Mouse (Mus musculus): ENCODE measurements around the gene Gdpd5. TPM values are rescaled to one million over a fixed set of nuclear protein-coding genes. Genes with fewer than 3 reads are reported as not detected.

Gdpd5 gene
- polyA plus RNA-seq, 1 experiment from 2014 or later, result 2.1 TPM

DNA sequence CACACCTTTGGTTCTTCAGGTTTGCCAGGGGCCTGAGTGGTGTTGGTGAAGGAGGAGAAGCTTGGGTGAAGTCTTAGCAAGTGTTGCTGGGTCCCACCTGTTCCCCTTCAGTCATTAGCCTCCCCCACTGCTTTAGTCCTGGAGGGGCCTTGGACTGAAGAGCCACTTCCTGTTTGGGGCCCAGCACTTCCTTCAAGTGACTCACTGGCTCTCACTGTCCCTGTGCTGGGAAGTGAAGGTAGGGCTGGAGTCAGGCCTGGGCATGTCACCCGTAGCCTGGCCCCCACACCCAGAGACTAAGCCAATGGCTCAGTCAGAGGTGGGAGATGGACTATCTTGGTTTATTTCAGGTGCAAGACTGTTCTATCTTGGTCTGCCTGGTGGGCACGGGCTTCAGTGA lies 26.4 kb downstream of the Gdpd5 start:
- Histone ChIP-seq H3K4me3 (replicated peaks) (no peak overlapping the region), H3K27me3 (no peaks in the 10 kb centered on the region), H3K36me3 (replicated peaks) (no peaks in the 10 kb centered on the region), H3K4me1 (replicated peaks) (peaks cover 15% of the 10 kb centered on the region), H3K4me2 (no peak overlapping the region), H3K9ac (no peak overlapping the region), H3K27ac (replicated peaks) (no peak overlapping the region), H3K9me3 (replicated peaks) (no peaks in the 10 kb centered on the region)
- WGBS (ENCODE audit: insufficient replicate concordance), result 27% methylated on average over 2 of the region's 2 CpGs
- no peak for ATAC-seq (ENCODE audit: insufficient read depth)

DNA sequence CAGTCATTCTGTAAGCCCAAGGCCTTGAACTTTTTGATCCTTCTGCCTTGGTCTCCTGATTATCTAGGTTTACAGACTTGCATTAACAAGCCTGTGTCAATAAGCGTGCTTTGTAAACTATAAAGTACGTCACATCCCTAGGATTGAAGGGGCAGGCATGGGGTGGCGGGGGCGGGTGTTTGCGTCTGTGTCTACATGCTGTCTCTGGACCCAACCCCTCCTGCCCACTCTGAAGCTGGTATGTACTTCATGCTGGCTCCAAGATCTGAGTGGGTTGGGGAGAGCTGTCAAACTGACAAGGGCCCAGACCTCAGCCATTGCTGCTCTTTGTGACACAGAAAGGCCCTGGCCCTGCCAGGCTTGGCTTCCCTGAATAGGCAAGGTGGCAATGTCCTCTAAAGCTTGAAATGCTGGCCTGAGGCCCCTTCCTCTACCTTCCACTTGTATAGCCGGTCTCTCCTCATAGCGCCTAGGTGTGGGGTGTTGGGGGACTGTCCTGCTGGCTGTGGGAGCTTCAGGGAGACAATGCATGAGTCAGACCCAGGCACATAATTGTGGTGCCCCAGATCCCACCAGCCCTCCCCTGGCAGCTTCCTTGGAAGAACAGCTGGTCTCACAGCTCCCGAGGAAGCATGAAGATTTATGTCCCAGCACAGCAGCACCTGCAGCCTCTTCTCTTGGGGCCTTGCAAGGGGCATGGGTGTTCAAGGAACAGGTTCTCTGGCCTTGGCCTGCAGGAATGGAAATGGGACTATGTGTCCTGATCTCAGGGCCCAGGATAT lies 28.4 kb downstream of the Gdpd5 start:
- H3K27me3 ChIP-seq, result no peaks in the 10 kb centered on the region
- H3K27ac ChIP-seq (replicated peaks), result no peak overlapping the region
- peaks cover 15% of the 10 kb centered on the region for H3K4me1 ChIP-seq (replicated peaks)
- H3K4me3 ChIP-seq (replicated peaks), result no peak overlapping the region
- H3K9ac ChIP-seq, result no peak overlapping the region
- H3K9me3 ChIP-seq (replicated peaks), result no peaks in the 10 kb centered on the region
- WGBS (ENCODE audit: insufficient replicate concordance), result 63% methylated on average over 8 of the region's 8 CpGs
- ATAC-seq (ENCODE audit: insufficient read depth), result no peak
- no peaks in the 10 kb centered on the region for H3K36me3 ChIP-seq (replicated peaks)
- H3K4me2 ChIP-seq, result no peak overlapping the region

DNA sequence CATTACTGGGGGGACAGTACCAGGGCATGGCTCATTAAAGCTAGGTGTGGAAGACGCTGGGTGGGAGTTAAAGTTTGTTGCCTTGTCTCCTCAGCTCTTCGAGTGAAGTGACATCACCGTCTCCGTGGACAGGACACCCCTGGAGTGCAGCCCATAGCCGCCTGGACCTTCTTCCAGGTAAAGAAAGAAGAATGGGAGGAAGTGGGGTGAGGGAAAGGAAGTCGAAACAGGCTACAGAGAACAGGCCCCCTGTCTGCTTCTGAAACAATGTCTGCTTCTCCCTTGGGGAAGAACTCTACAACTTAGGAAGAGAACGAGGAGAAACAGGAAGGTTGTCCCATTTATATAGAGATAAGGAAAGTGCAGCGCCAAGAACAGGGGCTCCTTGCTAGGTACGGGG lies 29.1 kb downstream of the Gdpd5 start:
- Histone ChIP-seq H3K4me2 (no peak overlapping the region), H3K27me3 (no peaks in the 10 kb centered on the region), H3K9ac (no peak overlapping the region), H3K27ac (replicated peaks) (no peak overlapping the region), H3K4me1 (replicated peaks) (peaks cover 15% of the 10 kb centered on the region), H3K36me3 (replicated peaks) (no peaks in the 10 kb centered on the region), H3K9me3 (replicated peaks) (no peaks in the 10 kb centered on the region), H3K4me3 (replicated peaks) (no peak overlapping the region)
- ATAC-seq (ENCODE audit: insufficient read depth), result no peak
- 37% methylated on average over 9 of the region's 9 CpGs for WGBS (ENCODE audit: insufficient replicate concordance)

DNA sequence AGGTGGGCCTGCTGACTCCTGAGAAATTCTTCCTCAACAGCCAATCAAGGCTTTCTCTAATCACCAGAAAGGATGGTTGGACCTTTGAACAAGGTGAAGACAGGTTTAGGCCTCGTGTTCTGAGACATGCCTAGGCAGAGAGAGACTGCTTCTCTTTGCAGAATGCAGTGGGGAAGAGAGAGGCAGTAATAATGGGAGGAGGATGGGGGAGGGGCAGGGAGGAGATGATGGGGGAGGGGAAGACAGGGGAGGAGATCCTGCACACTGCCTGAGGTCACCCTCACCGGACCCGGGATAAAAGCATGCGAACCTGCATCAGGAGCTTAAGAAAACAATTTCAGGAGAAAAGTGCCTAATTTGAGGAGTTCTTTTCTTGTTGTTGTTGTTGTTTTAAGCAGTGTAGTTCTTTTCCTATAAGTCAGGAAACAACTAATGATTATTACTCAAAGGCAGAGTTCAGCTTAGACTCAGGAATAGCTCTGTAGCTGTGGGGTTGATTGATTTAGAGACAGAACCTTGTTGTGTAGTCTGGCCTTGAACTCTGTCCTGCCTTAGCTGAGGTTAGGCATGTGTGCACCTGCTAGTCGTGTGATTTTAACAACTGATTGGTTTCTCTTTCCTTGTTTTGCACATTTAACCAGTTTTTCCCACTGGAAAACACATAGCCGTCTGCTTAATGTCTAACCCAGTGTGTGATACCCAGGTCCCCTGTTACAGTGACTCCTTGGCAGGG lies 30.0 kb downstream of the Gdpd5 start:
- no peak overlapping the region for H3K27ac ChIP-seq (replicated peaks)
- no peak overlapping the region for H3K9ac ChIP-seq
- no peaks in the 10 kb centered on the region for H3K9me3 ChIP-seq (replicated peaks)
- no peaks in the 10 kb centered on the region for H3K27me3 ChIP-seq
- H3K4me2 ChIP-seq, result no peak overlapping the region
- no peak for ATAC-seq (ENCODE audit: insufficient read depth)
- H3K4me3 ChIP-seq (replicated peaks), result no peak overlapping the region
- peaks cover 15% of the 10 kb centered on the region for H3K4me1 ChIP-seq (replicated peaks)
- WGBS (ENCODE audit: insufficient replicate concordance), result 40% methylated on average over 6 of the region's 6 CpGs
- H3K36me3 ChIP-seq (replicated peaks), result no peaks in the 10 kb centered on the region

DNA sequence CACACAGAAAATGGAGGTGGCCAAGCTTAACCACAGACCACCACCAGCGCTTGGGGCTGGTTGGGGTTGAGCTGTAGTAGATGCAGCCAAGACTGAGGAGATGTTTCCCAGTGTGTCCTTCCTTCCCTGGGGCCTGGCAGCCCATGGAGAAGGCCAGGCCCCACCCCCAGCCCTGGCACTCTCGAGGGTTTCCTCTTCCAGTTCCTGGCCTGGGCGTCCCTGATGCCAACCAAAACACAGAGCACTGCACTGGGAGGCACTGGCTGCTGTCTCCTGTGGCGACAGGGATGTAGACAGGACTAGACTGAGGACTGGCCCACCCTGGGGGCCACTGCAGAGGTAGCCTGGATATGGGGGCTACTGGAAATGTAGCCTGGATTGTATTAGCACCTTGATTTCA lies 33.8 kb downstream of the Gdpd5 start:
- H3K27me3 ChIP-seq, result no peaks in the 10 kb centered on the region
- H3K4me1 ChIP-seq (replicated peaks), result no peaks in the 10 kb centered on the region
- no peaks in the 10 kb centered on the region for H3K9me3 ChIP-seq (replicated peaks)
- H3K4me2 ChIP-seq, result no peak overlapping the region
- H3K27ac ChIP-seq (replicated peaks), result no peak overlapping the region
- H3K9ac ChIP-seq, result no peak overlapping the region
- H3K36me3 ChIP-seq (replicated peaks), result no peaks in the 10 kb centered on the region
- ATAC-seq (ENCODE audit: insufficient read depth), result no peak
- 33% methylated on average over 4 of the region's 4 CpGs for WGBS (ENCODE audit: insufficient replicate concordance)
- H3K4me3 ChIP-seq (replicated peaks), result no peak overlapping the region

DNA sequence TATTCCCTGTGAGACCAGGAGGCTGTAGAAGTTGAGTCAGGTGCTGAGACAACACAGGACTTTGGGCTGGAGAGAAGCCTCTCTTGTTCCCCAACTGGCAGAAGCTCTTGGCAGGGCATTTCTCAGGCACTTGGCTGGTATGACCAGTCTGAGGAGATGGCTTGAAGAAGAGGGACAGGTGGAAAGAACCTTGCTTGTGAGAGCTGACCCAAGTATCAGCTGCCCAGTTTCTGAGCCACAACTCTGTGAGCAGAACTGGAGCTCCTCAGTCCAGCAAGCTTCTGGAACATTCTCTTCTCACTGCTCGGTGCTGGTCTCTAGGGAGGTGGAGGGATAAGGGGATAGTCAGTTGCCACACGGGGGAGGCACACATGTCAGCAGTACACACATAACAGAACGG lies 38.1 kb downstream of the Gdpd5 start:
- no peak for ATAC-seq (ENCODE audit: insufficient read depth)
- Histone ChIP-seq H3K9ac (no peak overlapping the region), H3K27ac (replicated peaks) (no peak overlapping the region), H3K4me1 (replicated peaks) (peaks cover 9% of the 10 kb centered on the region; the same call in 1 of the 2 replicates), H3K36me3 (replicated peaks) (no peaks in the 10 kb centered on the region), H3K9me3 (replicated peaks) (no peaks in the 10 kb centered on the region), H3K4me3 (replicated peaks) (no peak overlapping the region), H3K27me3 (no peaks in the 10 kb centered on the region), H3K4me2 (no peak overlapping the region)
- 40% methylated on average over 3 of the region's 3 CpGs for WGBS (ENCODE audit: insufficient replicate concordance)

DNA sequence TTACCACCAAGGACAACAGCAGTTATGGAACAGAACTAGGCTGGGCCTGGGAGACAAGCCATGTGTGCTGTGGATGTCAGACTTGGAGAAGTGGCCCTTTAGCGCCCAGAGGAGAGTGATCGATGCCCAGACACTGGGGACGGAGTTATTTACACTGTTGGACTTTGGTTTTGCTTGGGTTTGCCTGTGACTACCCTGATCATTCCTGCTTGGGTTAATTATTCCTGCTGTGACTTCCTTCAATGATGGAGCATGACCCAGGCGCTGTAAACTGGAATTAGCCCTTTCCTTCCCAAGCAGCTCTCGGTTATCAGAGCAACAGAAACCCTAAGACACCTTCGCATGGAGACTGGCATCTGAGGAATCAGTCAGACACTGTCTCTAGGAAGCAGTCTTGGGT lies 39.8 kb downstream of the Gdpd5 start:
- H3K27ac ChIP-seq (replicated peaks), result no peak overlapping the region
- WGBS (ENCODE audit: insufficient replicate concordance), result 50% methylated on average over 6 of the region's 6 CpGs
- H3K36me3 ChIP-seq (replicated peaks), result no peaks in the 10 kb centered on the region
- ATAC-seq (ENCODE audit: insufficient read depth), result no peak
- no peak overlapping the region for H3K9ac ChIP-seq
- H3K27me3 ChIP-seq, result no peaks in the 10 kb centered on the region
- no peak overlapping the region for H3K4me2 ChIP-seq
- H3K4me1 ChIP-seq (replicated peaks), result peaks cover 9% of the 10 kb centered on the region; the same call in 1 of the 2 replicates
- H3K4me3 ChIP-seq (replicated peaks), result no peak overlapping the region
- H3K9me3 ChIP-seq (replicated peaks), result no peaks in the 10 kb centered on the region

DNA sequence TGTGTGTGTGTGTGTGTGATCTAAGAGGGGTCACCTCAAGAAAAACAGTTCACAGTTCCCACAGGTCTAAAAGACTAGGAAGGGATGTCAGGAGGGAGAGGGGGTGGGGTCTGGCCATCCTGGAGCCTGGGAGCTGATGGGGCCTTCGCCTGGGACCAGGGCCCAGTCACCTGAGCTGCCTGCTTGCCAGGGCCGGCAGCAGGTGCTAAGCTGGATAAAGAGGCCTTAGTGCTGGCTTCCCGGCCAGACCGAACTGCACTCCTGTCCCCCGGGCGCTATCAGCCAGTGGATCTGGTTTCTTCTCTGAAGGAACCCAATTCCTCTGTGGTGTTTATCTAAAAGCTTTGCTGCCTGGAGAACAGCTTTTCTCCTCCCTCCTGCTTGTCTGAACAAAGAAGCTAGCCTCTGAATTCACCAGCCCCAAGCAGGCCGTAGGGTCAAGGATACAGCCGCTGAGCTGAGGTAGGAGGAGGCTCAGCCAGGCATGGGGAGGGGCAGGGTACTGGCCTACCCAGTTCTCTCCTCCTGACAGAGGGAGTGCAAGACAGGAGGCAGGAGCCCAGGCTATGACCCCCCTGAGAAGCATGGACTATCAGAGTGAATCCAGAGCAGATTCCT lies 43.4 kb downstream of the Gdpd5 start:
- peaks cover 9% of the 10 kb centered on the region; the same call in 1 of the 2 replicates for H3K4me1 ChIP-seq (replicated peaks)
- H3K9me3 ChIP-seq (replicated peaks), result no peaks in the 10 kb centered on the region
- ATAC-seq (ENCODE audit: insufficient read depth), result no peak
- H3K4me2 ChIP-seq, result no peak overlapping the region
- no peak overlapping the region for H3K4me3 ChIP-seq (replicated peaks)
- no peak overlapping the region for H3K27ac ChIP-seq (replicated peaks)
- 50% methylated on average over 8 of the region's 8 CpGs for WGBS (ENCODE audit: insufficient replicate concordance)
- no peaks in the 10 kb centered on the region for H3K36me3 ChIP-seq (replicated peaks)
- H3K9ac ChIP-seq, result no peak overlapping the region
- H3K27me3 ChIP-seq, result no peaks in the 10 kb centered on the region

DNA sequence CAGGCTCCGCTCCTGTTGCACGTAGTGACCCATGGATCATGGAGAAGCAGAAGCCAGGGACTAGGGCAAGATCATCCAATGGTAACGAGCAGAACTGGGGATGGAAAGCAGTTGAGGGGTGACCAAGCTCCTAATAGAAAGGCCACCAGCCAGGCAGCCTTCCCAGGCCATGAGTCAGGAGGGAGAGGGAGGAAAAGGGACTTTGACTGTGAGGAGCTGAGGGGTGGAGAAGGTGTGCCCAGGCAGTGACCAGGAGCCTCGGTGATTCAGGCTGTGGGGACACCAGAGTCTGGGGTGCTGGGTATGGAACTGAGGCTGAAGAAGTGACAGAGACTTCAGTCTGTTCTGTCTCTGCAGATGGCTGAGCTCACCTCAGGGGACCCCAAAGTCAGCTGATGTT lies 44.5 kb downstream of the Gdpd5 start:
- Histone ChIP-seq H3K4me2 (no peak overlapping the region), H3K9ac (no peak overlapping the region), H3K4me3 (replicated peaks) (no peak overlapping the region), H3K27me3 (no peaks in the 10 kb centered on the region), H3K4me1 (replicated peaks) (peaks cover 7% of the 10 kb centered on the region; the same call in 1 of the 2 replicates), H3K9me3 (replicated peaks) (no peaks in the 10 kb centered on the region), H3K27ac (replicated peaks) (no peak overlapping the region), H3K36me3 (replicated peaks) (no peaks in the 10 kb centered on the region)
- ATAC-seq (ENCODE audit: insufficient read depth), result no peak
- 71% methylated on average over 4 of the region's 4 CpGs for WGBS (ENCODE audit: insufficient replicate concordance)

DNA sequence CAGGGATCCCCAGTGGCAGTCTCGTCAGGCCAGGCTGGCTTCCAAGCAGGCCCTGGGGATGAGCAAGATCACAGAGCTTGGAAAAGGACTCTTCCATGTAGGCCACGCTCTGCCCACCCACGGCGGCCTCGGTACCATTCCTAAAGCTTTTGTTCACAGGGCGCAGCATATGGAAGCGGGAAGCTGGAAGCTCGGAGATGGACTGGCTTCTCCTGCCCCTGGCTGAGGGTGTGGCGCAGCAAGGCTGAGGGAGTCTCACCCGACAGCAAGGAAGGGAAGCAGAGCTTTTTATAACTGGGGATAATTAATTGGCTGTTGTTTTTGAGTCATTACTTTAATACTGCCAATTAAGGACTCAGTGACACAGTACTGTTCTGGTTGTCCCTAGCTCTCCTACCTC lies 45.8 kb downstream of the Gdpd5 start:
- H3K4me3 ChIP-seq (replicated peaks), result no peak overlapping the region
- no peak overlapping the region for H3K27ac ChIP-seq (replicated peaks)
- H3K4me2 ChIP-seq, result no peak overlapping the region
- no peak for ATAC-seq (ENCODE audit: insufficient read depth)
- 76% methylated on average over 10 of the region's 10 CpGs for WGBS (ENCODE audit: insufficient replicate concordance)
- H3K36me3 ChIP-seq (replicated peaks), result no peaks in the 10 kb centered on the region
- no peaks in the 10 kb centered on the region for H3K27me3 ChIP-seq
- 0 out of 2 replicates have a peak, but pooled peaks cover 2% of the 10 kb centered on the region for H3K4me1 ChIP-seq (replicated peaks)
- no peaks in the 10 kb centered on the region for H3K9me3 ChIP-seq (replicated peaks)
- no peak overlapping the region for H3K9ac ChIP-seq

DNA sequence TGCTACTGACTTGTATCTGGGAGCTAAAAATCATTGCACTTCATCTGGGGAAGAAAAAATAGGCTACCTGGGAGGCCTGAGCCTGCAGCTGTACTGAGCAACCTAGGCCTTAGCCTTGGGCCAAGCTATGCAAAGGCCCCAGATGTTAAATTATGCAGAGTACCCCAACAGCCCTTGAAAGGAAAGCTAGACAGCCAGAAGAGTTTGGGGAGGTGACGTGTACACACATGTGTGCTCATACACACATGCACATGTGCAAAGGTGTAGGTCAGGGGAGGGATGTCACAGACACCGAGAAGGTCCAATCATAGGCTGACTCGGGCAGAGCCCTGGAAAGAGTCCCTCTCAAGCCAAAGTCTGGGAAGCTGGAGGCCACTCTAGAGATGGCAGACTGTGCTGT lies 46.8 kb downstream of the Gdpd5 start:
- H3K4me1 ChIP-seq (replicated peaks), result peaks cover 11% of the 10 kb centered on the region; the same call in 1 of the 2 replicates
- 58% methylated on average over 3 of the region's 3 CpGs for WGBS (ENCODE audit: insufficient replicate concordance)
- no peaks in the 10 kb centered on the region for H3K27me3 ChIP-seq
- H3K9me3 ChIP-seq (replicated peaks), result no peaks in the 10 kb centered on the region
- no peak overlapping the region for H3K27ac ChIP-seq (replicated peaks)
- no peak for ATAC-seq (ENCODE audit: insufficient read depth)
- no peak overlapping the region for H3K4me2 ChIP-seq
- no peaks in the 10 kb centered on the region for H3K36me3 ChIP-seq (replicated peaks)
- no peak overlapping the region for H3K4me3 ChIP-seq (replicated peaks)
- H3K9ac ChIP-seq, result no peak overlapping the region

All from liver, embryonic 15.5 days (tissue).